Mouse (Mus musculus): ENCODE results near the gene Tex10. TPM values are rescaled to one million over a fixed set of nuclear protein-coding genes. Genes with fewer than 3 reads are reported as not detected.
A peak's percentile ranks its signal among the peaks of the same experiment; 100 is the strongest.

Gene Tex10
- 32.4 and 38.6 TPM in 2 replicates for polyA plus RNA-seq (2015; fragmentation: Nextera tagmentation; extraction: Ambion mirVana)

DNA sequence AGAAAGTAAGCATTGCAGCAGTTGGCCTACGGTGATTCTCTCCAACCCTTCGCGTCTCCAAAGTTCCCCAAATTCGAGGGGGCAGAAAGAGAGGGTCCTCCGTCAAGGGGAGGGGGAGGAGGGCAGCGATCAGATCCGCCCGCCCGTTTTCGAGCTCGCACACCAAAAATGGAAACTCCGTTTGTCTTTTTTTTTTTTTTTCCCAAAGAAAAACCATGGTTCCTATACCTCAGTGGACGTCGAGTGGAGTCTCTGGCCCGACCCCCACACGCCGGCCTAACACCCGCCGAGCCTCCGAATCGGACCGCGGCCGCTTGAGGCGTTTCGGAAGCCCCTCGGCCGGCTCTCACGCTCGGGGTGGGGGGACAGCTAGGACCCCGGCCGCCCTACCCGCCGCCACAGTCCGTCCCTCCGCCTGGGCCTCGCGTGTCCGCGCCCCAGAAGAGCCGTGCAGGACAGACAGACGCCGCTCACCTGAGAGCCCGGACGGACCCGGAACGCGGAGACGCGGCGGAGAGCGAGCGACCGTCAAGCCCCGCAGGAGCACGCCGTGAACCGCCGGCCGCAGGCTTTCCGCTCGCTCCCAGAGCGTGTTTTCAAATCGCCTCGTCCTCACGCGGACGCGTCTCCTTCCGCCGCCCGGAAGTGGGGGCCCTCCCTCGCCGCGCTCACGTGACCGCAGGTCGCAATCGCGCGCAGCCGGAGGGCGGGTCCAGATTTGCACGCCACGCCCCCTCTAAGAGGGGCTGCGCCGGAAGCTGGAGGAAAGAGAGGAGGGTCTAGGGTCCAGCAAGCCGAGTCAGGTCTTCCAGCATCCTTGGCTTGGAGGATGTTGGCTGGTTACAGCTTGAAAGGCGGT is at the start of gene Tex10:
Gene Tex10, minus strand, starts transcription at position 668 of the 859 bp plus-strand sequence.
- Histone ChIP-seq H3K4me3 (ENCODE audit: low read length) (peak within 1 kb of the TSS; percentile 87), H3K4me1 (ENCODE audit: control insufficient read depth, insufficient read depth, low read depth, low read length) (peaks cover 17% of the 10 kb centered on the region), H3K4me2 (ENCODE audit: low read length) (peak within 1 kb of the TSS; percentile 79), H3K27me3 (replicated peaks; ENCODE audit: control insufficient read depth, insufficient read depth, low read length) (no peaks in the 10 kb centered on the region), H3K27ac (ENCODE audit: low read depth, low read length) (peak within 1 kb of the TSS; percentile 76), H3K9me3 (ENCODE audit: control insufficient read depth, low read length) (no peaks in the 10 kb centered on the region), H3K36me3 (ENCODE audit: control insufficient read depth, insufficient read depth, low read length) (peaks cover 6% of the 10 kb centered on the region), H3K9ac (ENCODE audit: low read depth, low read length) (peak within 1 kb of the TSS; percentile 88)
- peak; percentile 98 for ATAC-seq
- under 1% methylated on average over 84 of the region's 89 CpGs for WGBS

DNA sequence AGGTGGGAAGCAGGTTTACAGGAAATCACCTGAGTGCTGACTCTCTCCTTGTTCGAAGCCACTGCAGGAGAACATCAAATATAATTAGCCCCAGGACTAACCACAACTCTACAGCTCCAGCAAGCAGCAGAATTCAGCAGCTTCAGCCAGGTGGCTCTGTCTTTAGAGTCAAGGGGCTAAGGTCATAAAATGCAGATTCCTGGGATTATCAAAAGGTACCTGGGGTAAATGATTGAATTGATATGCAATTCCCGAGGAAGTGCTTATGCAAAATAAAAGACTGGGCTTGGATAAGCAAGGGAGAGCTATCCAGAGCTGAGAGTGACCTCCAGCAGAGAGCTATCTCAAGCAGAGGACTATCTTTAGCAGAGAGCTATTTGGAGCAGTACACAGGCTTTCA is 37.6 kb upstream of the Tex10 start:
- Histone ChIP-seq H3K4me3 (ENCODE audit: low read length) (no peak overlapping the region), H3K9ac (ENCODE audit: low read depth, low read length) (no peak overlapping the region), H3K27ac (ENCODE audit: low read depth, low read length) (no peak overlapping the region), H3K4me2 (ENCODE audit: low read length) (no peak overlapping the region), H3K36me3 (ENCODE audit: control insufficient read depth, insufficient read depth, low read length) (no peaks in the 10 kb centered on the region), H3K9me3 (ENCODE audit: control insufficient read depth, low read length) (peaks cover 17% of the 10 kb centered on the region), H3K27me3 (replicated peaks; ENCODE audit: control insufficient read depth, insufficient read depth, low read length) (no peaks in the 10 kb centered on the region), H3K4me1 (ENCODE audit: control insufficient read depth, insufficient read depth, low read depth, low read length) (no peaks in the 10 kb centered on the region)
- ATAC-seq, result no peak
- 54% methylated on average over 2 of the region's 2 CpGs for WGBS

DNA sequence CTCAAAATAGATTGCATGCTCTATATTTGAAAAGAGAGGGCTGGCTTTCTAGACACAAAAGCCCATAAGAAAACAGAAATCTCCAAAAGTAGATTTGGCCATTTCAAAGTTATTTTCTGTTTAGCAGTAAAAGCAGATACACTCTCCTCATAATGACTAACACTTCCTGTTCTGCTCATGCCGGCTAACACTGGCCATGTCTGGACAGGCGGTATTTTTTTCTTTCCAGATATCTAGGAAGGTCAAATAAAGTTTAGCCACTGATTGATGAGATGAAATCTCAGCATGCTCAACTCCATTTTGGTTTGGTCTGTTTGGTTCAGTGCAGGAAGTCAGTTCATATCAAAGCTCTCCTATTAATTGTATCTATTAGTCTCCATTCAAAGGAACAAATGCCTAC is 19.3 kb upstream of the Tex10 start:
- Histone ChIP-seq H3K9ac (ENCODE audit: low read depth, low read length) (no peak overlapping the region), H3K4me2 (ENCODE audit: low read length) (no peak overlapping the region), H3K9me3 (ENCODE audit: control insufficient read depth, low read length) (no peaks in the 10 kb centered on the region), H3K36me3 (ENCODE audit: control insufficient read depth, insufficient read depth, low read length) (no peaks in the 10 kb centered on the region), H3K27me3 (replicated peaks; ENCODE audit: control insufficient read depth, insufficient read depth, low read length) (no peaks in the 10 kb centered on the region), H3K4me3 (ENCODE audit: low read length) (no peak overlapping the region), H3K4me1 (ENCODE audit: control insufficient read depth, insufficient read depth, low read depth, low read length) (no peaks in the 10 kb centered on the region; the same call in 1 of the 2 replicates), H3K27ac (ENCODE audit: low read depth, low read length) (no peak overlapping the region)
- no peak for ATAC-seq
- WGBS, result 88% methylated on average over 2 of the region's 2 CpGs

DNA sequence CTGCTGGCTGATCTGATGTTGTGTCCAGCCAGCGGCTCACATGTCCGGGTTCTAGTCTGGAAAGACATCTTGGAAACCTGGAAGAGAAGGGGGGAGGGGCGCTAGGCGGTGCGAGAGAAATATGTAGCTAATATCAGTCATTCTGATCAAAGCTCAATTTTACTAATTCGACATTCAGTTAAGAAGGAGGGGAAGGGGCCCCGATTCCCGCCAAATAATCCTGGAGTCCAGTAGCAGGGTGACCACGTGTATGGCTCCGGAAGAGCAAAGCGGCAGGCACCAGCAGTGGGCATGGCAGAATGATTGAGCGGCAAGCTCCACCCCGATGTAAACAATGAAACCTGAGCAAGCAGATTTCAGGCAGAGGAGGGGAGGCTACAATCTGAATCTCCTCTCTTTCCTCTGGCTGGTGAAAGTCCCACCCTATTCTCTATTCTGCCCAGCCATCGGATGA is 18.1 kb upstream of the Tex10 start:
- H3K27me3 ChIP-seq (replicated peaks; ENCODE audit: control insufficient read depth, insufficient read depth, low read length), result no peaks in the 10 kb centered on the region
- peak; percentile 81 for ATAC-seq
- WGBS, result 10% methylated on average over 14 of the region's 14 CpGs
- H3K4me2 ChIP-seq (ENCODE audit: low read length), result peak overlapping the region; percentile 58
- no peaks in the 10 kb centered on the region for H3K36me3 ChIP-seq (ENCODE audit: control insufficient read depth, insufficient read depth, low read length)
- H3K9ac ChIP-seq (ENCODE audit: low read depth, low read length), result peak overlapping the region; percentile 44
- no peaks in the 10 kb centered on the region for H3K9me3 ChIP-seq (ENCODE audit: control insufficient read depth, low read length)
- no peaks in the 10 kb centered on the region; the same call in 1 of the 2 replicates for H3K4me1 ChIP-seq (ENCODE audit: control insufficient read depth, insufficient read depth, low read depth, low read length)
- peak overlapping the region; percentile 31 for H3K4me3 ChIP-seq (ENCODE audit: low read length)
- H3K27ac ChIP-seq (ENCODE audit: low read depth, low read length), result no peak overlapping the region

- Histone ChIP-seq H3K4me3 (ENCODE audit: low read length) (no peak overlapping the region), H3K36me3 (ENCODE audit: control insufficient read depth, insufficient read depth, low read length) (no peaks in the 10 kb centered on the region), H3K27ac (ENCODE audit: low read depth, low read length) (no peak overlapping the region), H3K27me3 (replicated peaks; ENCODE audit: control insufficient read depth, insufficient read depth, low read length) (no peaks in the 10 kb centered on the region), H3K9me3 (ENCODE audit: control insufficient read depth, low read length) (no peaks in the 10 kb centered on the region), H3K9ac (ENCODE audit: low read depth, low read length) (no peak overlapping the region), H3K4me2 (ENCODE audit: low read length) (no peak overlapping the region), H3K4me1 (ENCODE audit: control insufficient read depth, insufficient read depth, low read depth, low read length) (no peaks in the 10 kb centered on the region; the same call in 1 of the 2 replicates)
- ATAC-seq, result no peak
- 92% methylated on average over 2 of the region's 2 CpGs for WGBS
Measured at GRCm38 (mm10) chr4:48488916-48489315, 15.7 kb upstream of the Tex10 start.

DNA sequence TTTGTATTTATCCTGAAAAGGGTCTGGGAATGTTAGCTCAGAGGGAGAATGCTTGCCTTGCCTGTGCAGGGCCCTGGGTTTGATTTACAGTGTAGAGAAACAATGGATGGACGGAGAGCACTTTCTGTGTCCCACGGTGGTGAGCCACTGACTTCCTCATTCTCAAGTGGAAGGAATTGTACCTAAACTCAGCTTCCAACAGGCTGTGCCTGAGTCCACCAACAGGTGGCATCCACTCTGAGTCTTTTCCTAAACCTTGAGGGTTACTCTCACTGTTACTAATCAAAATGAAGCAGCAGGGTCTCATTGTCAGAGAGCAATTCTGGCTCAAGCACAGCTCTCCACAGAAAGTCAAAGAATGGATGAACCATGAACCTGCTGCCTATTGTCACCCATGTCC is 8.0 kb upstream of the Tex10 start:
- H3K4me3 ChIP-seq (ENCODE audit: low read length), result no peak overlapping the region
- H3K4me1 ChIP-seq (ENCODE audit: control insufficient read depth, insufficient read depth, low read depth, low read length), result no peaks in the 10 kb centered on the region
- no peaks in the 10 kb centered on the region for H3K27me3 ChIP-seq (replicated peaks; ENCODE audit: control insufficient read depth, insufficient read depth, low read length)
- no peak overlapping the region for H3K9ac ChIP-seq (ENCODE audit: low read depth, low read length)
- WGBS, result 37% methylated on average over 2 of the region's 2 CpGs
- peaks cover 3% of the 10 kb centered on the region; the same call in 1 of the 2 replicates for H3K9me3 ChIP-seq (ENCODE audit: control insufficient read depth, low read length)
- no peak overlapping the region for H3K4me2 ChIP-seq (ENCODE audit: low read length)
- no peak for ATAC-seq
- no peaks in the 10 kb centered on the region for H3K36me3 ChIP-seq (ENCODE audit: control insufficient read depth, insufficient read depth, low read length)
- H3K27ac ChIP-seq (ENCODE audit: low read depth, low read length), result no peak overlapping the region

DNA sequence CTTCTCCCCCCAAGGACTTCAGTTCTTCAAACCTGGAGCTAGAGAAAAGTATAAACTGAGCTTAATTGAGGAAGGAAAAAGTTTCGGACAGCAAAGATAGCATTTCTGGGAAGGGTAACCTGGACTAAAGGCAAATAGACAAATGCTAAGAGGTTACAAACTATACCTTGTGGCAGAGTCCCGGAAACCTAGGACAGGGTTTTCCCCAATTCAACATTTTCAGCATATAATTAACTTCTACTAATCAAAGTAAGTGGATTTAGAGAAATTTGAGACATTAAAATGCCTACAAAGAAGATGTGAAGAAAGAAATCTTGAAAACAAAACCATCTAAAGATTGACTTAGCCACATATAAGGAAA is 372 bp upstream of the Tex10 start:
- Histone ChIP-seq H3K36me3 (ENCODE audit: control insufficient read depth, insufficient read depth, low read length) (no peaks in the 10 kb centered on the region), H3K4me1 (ENCODE audit: control insufficient read depth, insufficient read depth, low read depth, low read length) (peaks cover 17% of the 10 kb centered on the region), H3K4me2 (ENCODE audit: low read length) (peak overlapping the region; percentile 79), H3K27ac (ENCODE audit: low read depth, low read length) (peak overlapping the region; percentile 19; the same call in 1 of the 2 replicates), H3K4me3 (ENCODE audit: low read length) (peak overlapping the region; percentile 87), H3K9me3 (ENCODE audit: control insufficient read depth, low read length) (no peaks in the 10 kb centered on the region), H3K27me3 (replicated peaks; ENCODE audit: control insufficient read depth, insufficient read depth, low read length) (no peaks in the 10 kb centered on the region), H3K9ac (ENCODE audit: low read depth, low read length) (peak overlapping the region; percentile 88; the same call in 1 of the 2 replicates)
- 82% methylated on average over 2 of the region's 2 CpGs for WGBS
- ATAC-seq, result no peak

GRCm38 (mm10) chr4:48472052-48472791 is 1.0 kb downstream of the Tex10 start:
- WGBS, result 15% methylated on average over 12 of the region's 12 CpGs

GRCm38 (mm10) chr4:48470977-48471376 is 2.3 kb downstream of the Tex10 start:
- peaks cover 17% of the 10 kb centered on the region for H3K4me1 ChIP-seq (ENCODE audit: control insufficient read depth, insufficient read depth, low read depth, low read length)
- no peak overlapping the region for H3K4me2 ChIP-seq (ENCODE audit: low read length)
- no peak for ATAC-seq
- H3K4me3 ChIP-seq (ENCODE audit: low read length), result no peak overlapping the region
- peaks cover 13% of the 10 kb centered on the region for H3K36me3 ChIP-seq (ENCODE audit: control insufficient read depth, insufficient read depth, low read length)
- H3K27ac ChIP-seq (ENCODE audit: low read depth, low read length), result no peak overlapping the region
- 64% methylated on average over 1 of the region's 1 CpGs for WGBS
- no peaks in the 10 kb centered on the region for H3K27me3 ChIP-seq (replicated peaks; ENCODE audit: control insufficient read depth, insufficient read depth, low read length)
- H3K9me3 ChIP-seq (ENCODE audit: control insufficient read depth, low read length), result no peaks in the 10 kb centered on the region
- H3K9ac ChIP-seq (ENCODE audit: low read depth, low read length), result no peak overlapping the region

More at GRCm38 (mm10) chr4:48472052-48472791, 1.0 kb downstream of the Tex10 start:
- Histone ChIP-seq H3K4me3 (ENCODE audit: low read length) (peak overlapping the region; percentile 87), H3K9ac (ENCODE audit: low read depth, low read length) (peak overlapping the region; percentile 88), H3K9me3 (ENCODE audit: control insufficient read depth, low read length) (no peaks in the 10 kb centered on the region), H3K4me1 (ENCODE audit: control insufficient read depth, insufficient read depth, low read depth, low read length) (peaks cover 17% of the 10 kb centered on the region), H3K27me3 (replicated peaks; ENCODE audit: control insufficient read depth, insufficient read depth, low read length) (no peaks in the 10 kb centered on the region), H3K36me3 (ENCODE audit: control insufficient read depth, insufficient read depth, low read length) (peaks cover 9% of the 10 kb centered on the region), H3K27ac (ENCODE audit: low read depth, low read length) (no peak overlapping the region), H3K4me2 (ENCODE audit: low read length) (peak overlapping the region; percentile 79)
- no peak for ATAC-seq
